Mouse (Mus musculus): ENCODE results near the gene Bckdha.

DNA sequence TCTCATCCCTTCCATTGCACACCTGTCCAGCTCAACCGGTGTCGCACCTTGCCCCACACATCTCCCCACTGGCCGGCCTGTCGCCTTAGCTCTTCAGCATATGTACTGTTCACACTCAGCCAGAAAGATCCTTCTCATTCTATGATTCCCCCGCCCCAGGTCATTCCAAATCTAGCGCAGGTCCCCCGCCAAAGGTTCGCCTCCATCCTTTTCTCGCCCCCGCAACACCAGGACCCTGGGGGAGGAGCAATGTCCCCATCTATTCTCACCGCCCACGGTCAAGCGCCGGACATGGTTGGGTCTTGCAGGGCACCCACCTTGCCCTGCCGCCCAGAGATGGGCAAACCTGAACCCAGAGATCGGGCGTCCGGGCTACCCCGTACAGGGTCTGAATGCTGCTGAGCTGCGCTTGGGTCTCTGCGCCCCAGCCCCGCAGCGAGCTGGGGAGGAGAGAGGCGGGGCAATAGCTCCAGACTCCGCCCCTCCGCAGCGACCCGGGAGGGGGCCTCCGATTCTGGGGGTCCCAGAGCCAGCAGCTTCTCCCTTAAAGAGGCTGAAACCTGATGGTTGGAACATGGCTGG is 16.0 kb upstream of the Bckdha start, which contains the start of gene Tmem91:
- TF ChIP-seq CTCF (IDR thresholded peaks at IDR 0.05; ENCODE audit: insufficient read depth, low read length) (no peak), POLR2A (IDR thresholded peaks at IDR 0.05; ENCODE audit: borderline replicate concordance, extremely low read depth, low read depth, low read length) (no peak)
